Mouse (Mus musculus): Measurements from ENCODE around the gene Arl14. TPM values are rescaled to one million over a fixed set of nuclear protein-coding genes. Genes with fewer than 3 reads are reported as not detected.
A peak's percentile ranks its signal among the peaks of the same experiment; 100 is the strongest.

Gene Arl14
- polyA plus RNA-seq, 1 experiment from 2014 or later, result not detected

DNA sequence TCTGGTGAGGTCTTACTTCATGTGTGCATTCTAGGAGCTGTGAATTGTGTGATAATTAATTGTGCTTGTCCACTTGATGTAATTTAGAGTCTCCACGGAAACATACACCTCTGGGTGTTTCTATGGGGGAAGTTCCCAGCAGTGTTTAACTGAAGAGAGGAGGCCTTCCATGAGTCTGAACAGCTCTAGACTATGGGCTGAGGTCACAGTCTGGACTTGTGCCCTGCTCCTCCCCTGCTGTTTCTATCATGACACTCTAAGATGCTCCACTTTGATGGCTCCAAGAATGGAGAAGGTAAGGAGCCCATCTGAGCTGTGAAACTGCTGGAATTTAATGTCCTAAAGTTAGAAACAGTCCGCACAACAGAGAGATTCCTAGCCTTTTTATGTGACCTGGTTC lies 24.1 kb upstream of the Arl14 start:
- no peak overlapping the region for H3K4me3 ChIP-seq
- 81% methylated on average over 2 of the region's 2 CpGs for WGBS
- no peak for DNase-seq (ENCODE audit: low spot score)

DNA sequence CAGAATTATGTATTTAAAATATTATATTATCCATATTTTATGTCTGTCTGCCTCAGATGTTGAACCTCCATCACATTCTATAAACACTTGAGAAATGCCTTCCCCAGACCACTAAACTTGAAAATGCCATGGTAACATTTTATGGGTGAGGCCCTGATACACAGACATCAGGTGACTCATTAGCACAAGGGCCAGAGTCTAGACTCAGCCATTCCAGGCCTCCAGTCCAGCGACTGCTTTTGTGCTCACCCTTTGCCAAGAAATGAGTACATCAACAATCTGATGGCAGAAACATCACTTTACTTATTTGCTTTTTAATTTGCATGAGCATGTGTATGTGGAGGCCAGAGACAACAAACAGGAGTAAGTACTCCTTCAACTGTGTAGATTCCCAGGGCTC lies 22.0 kb upstream of the Arl14 start:
- DNase-seq (ENCODE audit: low spot score), result no peak
- Histone ChIP-seq H3K4me3 (no peak overlapping the region), H3K4me1 (peaks cover 16% of the 10 kb centered on the region), H3K36me3 (no peaks in the 10 kb centered on the region), H3K27ac (peak overlapping the region; percentile 40; the same call in 1 of the 2 replicates), H3K27me3 (ENCODE audit: low read depth, poor library complexity, severe bottlenecking) (no peaks in the 10 kb centered on the region), H3K9me3 (replicated peaks) (no peaks in the 10 kb centered on the region)
- 90% methylated on average over 1 of the region's 1 CpGs for WGBS

More for the DNA sequence above, 24.1 kb upstream of the Arl14 start:
- Histone ChIP-seq H3K36me3 (no peaks in the 10 kb centered on the region), H3K27ac (no peak overlapping the region; the same call in 1 of the 2 replicates), H3K4me1 (peaks cover 31% of the 10 kb centered on the region), H3K27me3 (ENCODE audit: low read depth, poor library complexity, severe bottlenecking) (no peaks in the 10 kb centered on the region), H3K9me3 (replicated peaks) (no peaks in the 10 kb centered on the region)

DNA sequence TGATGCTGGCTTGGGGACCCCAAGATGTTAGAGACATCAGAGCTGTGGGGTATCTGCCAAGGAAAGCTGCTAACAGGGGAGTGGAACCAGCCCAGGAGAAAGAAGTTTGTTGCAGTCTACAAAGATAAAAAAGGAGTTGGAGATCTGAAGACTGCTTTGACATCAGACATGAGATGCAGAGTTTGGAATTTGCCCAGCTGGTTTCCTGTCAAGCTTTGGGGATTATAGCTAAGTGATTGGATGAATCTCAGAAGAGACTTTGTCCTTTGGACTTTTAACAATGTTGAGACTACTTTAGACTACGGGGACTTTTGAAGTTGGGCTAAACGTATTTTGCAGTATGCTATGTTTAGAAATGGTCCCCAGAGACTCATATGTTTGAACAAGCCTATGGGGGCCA lies 21.0 kb upstream of the Arl14 start:
- DNase-seq (ENCODE audit: low spot score), result no peak
- Histone ChIP-seq H3K36me3 (no peaks in the 10 kb centered on the region), H3K4me3 (no peak overlapping the region), H3K9me3 (replicated peaks) (no peaks in the 10 kb centered on the region), H3K27ac (no peak overlapping the region), H3K4me1 (peaks cover 8% of the 10 kb centered on the region; the same call in 1 of the 2 replicates), H3K27me3 (ENCODE audit: low read depth, poor library complexity, severe bottlenecking) (no peaks in the 10 kb centered on the region)
- 87% methylated on average over 2 of the region's 2 CpGs for WGBS

DNA sequence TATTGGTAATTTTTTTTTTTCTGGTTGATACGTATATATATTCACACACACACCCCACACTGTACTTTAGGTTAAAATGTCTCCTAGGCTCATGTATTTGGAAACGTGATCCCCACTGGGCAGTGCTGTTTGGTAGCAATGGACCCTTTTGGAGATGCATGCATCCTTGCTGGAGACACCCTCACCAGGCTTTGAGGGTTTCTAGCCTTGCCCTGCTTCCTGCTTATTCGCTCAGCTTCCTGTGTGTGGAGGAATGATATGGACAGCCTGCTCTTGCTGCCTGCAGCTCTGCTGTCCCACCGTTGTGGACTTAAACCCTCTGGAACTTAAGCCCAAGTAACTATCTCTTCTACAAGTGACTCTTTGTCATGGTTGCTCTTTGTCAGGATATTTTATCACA lies 19.3 kb upstream of the Arl14 start:
- H3K4me1 ChIP-seq, result peaks cover 7% of the 10 kb centered on the region; the same call in 1 of the 2 replicates
- no peak overlapping the region for H3K4me3 ChIP-seq
- no peaks in the 10 kb centered on the region for H3K9me3 ChIP-seq (replicated peaks)
- H3K27me3 ChIP-seq (ENCODE audit: low read depth, poor library complexity, severe bottlenecking), result no peaks in the 10 kb centered on the region
- H3K36me3 ChIP-seq, result no peaks in the 10 kb centered on the region
- no peak overlapping the region for H3K27ac ChIP-seq
- DNase-seq (ENCODE audit: low spot score), result no peak
- WGBS, result 79% methylated on average over 4 of the region's 4 CpGs

DNA sequence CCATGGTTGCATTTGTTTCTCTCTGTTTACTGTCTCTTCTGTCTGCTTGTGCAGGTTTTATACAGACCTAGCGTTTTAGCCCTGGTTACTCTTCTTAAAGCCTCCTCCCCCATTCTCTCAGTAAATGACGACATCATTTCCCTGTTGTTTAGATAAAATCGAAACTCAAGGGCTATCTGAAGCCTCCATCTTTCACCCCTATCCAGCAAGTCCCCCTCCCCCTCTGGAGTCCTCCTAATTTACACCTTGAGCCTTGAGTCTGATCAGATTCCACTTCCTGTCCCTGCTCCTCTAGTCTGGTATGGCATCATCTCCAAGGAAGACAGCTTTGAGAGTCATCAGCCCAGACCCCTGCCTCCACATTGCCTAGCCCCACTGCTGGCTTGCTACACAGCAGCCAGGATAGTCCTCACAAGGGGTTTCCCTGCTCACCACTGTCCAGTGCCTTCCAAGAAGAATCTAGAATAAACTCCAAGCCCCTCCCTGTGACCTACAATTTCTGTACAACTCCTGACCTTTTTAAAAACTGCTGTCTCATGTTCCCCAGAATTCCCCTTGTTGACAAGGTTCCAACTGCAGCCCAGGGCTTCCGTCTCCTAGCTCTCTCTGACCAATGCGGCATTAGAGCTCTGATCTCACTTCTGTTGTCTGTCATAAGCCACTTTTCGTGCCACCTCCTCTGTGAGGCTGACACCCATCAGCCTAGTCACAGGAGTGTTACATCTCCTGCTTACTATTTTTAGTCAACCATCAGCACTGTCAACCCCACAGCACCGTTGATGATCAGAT lies 16.8 kb upstream of the Arl14 start:
- Histone ChIP-seq H3K4me1 (no peaks in the 10 kb centered on the region), H3K9me3 (replicated peaks) (no peaks in the 10 kb centered on the region), H3K27ac (no peak overlapping the region), H3K27me3 (ENCODE audit: low read depth, poor library complexity, severe bottlenecking) (no peaks in the 10 kb centered on the region), H3K36me3 (no peaks in the 10 kb centered on the region), H3K4me3 (no peak overlapping the region)
- 69% methylated on average over 7 of the region's 7 CpGs for WGBS
- no peak for DNase-seq (ENCODE audit: low spot score)

DNA sequence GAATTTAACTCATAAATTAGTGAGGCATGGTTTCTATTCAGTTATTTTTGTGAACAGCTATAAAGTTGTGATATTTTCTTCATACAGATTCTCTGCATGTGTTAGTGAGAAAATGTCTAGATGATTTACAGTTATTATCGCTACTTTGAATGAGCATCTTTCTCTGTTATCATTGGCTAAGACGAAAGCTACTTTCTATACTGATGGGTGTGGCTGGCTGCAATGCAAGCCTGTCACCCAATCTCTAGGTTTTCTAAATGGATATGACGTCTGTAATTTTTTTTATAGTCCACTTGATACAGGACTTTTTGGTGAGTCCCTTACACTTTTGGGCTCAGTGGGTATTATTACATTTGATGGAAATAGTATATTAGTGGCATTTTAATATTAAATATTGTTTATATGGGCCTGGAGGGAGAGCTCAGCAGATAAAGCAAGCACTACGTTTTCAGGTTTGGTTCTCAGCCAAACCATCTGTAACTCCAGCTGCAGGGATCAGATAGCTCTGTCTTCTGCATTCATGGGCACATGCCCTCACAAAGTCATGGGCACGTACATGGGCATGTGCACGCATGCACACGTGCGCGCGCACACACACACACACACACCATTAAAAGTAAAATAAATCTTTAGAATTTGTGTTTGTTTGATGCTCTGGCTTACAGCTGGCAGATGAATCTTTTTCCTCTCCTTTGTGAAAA lies 15.9 kb upstream of the Arl14 start:
- no peaks in the 10 kb centered on the region for H3K36me3 ChIP-seq
- no peaks in the 10 kb centered on the region for H3K4me1 ChIP-seq
- H3K27ac ChIP-seq, result no peak overlapping the region
- H3K9me3 ChIP-seq (replicated peaks), result no peaks in the 10 kb centered on the region
- no peak overlapping the region for H3K4me3 ChIP-seq
- no peaks in the 10 kb centered on the region for H3K27me3 ChIP-seq (ENCODE audit: low read depth, poor library complexity, severe bottlenecking)
- whole genome bisulfite sequencing, result 94% methylated on average over 10 of the region's 10 CpGs
- DNase-seq (ENCODE audit: low spot score), result no peak

DNA sequence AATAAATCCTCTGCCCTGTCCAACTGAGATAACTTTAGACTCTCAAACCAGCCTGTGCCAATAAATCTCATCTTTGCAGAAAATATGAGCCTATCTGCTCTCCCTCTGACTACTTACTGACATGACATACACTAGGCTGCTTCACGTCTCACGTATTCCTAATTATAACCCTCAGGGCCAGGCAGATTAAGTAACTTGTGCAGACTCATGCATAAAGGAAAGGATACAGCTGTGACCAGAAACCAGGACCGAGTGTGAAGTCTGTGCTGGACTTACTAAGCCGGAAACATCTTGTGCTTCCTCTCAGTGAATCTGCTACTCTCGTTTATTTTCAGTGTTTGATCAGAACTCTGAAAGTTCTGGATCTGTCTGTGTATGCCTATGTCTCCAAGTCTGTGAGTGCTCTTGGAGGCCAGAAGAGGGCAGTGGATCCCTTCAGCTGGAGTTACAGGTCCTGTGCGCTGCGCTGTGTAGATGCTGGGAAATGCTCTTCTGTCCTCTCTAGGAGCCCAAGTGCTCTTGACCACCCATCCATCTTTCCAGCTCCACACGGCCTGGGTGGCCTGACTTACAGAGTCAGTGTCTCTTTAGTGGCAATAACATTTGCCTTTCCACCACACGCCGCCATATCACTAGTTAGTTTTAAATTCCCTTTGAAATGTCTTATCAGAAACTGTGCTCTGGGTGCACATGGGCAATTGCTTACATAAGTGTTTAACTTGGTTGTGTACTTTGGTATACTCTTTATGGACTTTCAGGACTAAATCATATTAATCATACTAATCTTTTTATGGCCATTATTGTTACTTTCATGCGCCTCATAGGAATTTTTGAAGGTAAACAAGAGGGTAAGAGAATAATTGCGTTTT lies 13.5 kb upstream of the Arl14 start:
- no peaks in the 10 kb centered on the region for H3K36me3 ChIP-seq
- peak; percentile 43 for DNase-seq (ENCODE audit: low spot score)
- H3K27me3 ChIP-seq (ENCODE audit: low read depth, poor library complexity, severe bottlenecking), result no peaks in the 10 kb centered on the region
- no peak overlapping the region for H3K4me3 ChIP-seq
- no peaks in the 10 kb centered on the region for H3K9me3 ChIP-seq (replicated peaks)
- WGBS, result 73% methylated on average over 12 of the region's 12 CpGs
- H3K4me1 ChIP-seq, result no peaks in the 10 kb centered on the region
- H3K27ac ChIP-seq, result no peak overlapping the region

DNA sequence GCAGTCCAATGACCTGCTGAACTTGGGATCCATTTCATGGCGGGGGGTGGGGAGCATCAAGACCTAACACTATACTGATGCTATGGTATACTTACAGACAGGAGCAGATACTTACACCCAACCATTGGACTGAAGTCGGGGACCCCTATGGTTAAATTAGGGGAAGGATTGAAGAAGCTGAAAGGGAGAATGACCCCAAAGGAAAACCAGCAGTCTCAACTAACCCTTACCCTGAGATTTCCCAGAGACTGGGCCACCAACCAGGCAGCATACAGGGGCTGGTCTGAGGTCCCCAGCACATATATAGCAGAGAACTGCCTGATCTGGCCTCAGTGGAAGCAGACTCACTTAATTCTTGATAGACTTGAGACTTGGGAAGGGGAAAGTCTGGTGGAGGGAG lies 10.0 kb upstream of the Arl14 start:
- H3K27me3 ChIP-seq (ENCODE audit: low read depth, poor library complexity, severe bottlenecking), result no peaks in the 10 kb centered on the region
- no peak for DNase-seq (ENCODE audit: low spot score)
- no peak overlapping the region for H3K4me3 ChIP-seq
- 89% methylated on average over 2 of the region's 2 CpGs for WGBS
- H3K4me1 ChIP-seq, result no peaks in the 10 kb centered on the region
- H3K9me3 ChIP-seq (replicated peaks), result no peaks in the 10 kb centered on the region
- H3K27ac ChIP-seq, result no peak overlapping the region
- H3K36me3 ChIP-seq, result no peaks in the 10 kb centered on the region

DNA sequence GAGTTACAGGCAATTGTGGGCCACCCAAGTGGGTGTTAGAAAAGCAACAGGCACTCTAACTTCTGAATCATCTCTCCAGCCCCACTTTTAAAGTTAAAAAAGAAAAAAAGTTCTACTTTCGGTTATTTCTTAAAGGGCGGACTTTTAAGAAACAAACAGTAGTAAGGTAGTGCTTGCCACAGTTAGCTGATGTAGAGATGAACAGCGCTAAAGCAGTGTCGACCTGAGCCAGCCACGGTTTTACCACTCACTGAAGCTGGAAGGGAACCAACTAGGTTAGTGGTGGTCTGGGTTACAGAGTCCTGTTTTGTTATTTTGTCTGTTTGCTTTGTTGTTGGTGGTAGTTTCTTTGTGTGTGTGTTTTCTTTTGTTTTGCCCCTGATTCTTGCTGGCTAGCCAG lies 8.8 kb upstream of the Arl14 start:
- H3K27me3 ChIP-seq (ENCODE audit: low read depth, poor library complexity, severe bottlenecking), result no peaks in the 10 kb centered on the region
- H3K36me3 ChIP-seq, result no peaks in the 10 kb centered on the region
- H3K4me3 ChIP-seq, result no peak overlapping the region
- no peak for DNase-seq (ENCODE audit: low spot score)
- no peaks in the 10 kb centered on the region for H3K4me1 ChIP-seq
- no peaks in the 10 kb centered on the region for H3K9me3 ChIP-seq (replicated peaks)
- 84% methylated on average over 5 of the region's 5 CpGs for whole genome bisulfite sequencing
- no peak overlapping the region for H3K27ac ChIP-seq

DNA sequence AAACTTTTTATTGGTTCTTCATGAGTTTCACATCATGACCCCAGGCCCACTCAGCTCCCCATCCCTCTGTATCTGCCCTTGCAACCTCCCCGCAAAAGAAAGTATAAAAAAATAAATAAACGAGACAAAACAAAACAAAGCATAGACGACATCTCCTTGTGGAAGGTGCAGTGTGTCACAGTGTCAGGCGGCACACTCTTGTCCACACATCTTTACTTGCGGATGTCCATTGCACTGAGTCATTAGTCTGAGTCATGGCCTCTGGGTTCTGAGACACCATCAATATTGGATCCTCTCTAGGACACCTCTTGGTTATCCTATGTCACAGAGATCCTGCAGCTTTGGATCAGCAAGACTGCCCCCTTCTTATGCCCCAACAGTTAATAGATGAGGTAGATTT lies 7.7 kb upstream of the Arl14 start:
- Histone ChIP-seq H3K27ac (no peak overlapping the region), H3K4me1 (no peaks in the 10 kb centered on the region), H3K4me3 (no peak overlapping the region), H3K9me3 (replicated peaks) (no peaks in the 10 kb centered on the region), H3K27me3 (ENCODE audit: low read depth, poor library complexity, severe bottlenecking) (no peaks in the 10 kb centered on the region), H3K36me3 (no peaks in the 10 kb centered on the region)
- WGBS, result 89% methylated on average over 5 of the region's 5 CpGs
- DNase-seq (ENCODE audit: low spot score), result no peak

DNA sequence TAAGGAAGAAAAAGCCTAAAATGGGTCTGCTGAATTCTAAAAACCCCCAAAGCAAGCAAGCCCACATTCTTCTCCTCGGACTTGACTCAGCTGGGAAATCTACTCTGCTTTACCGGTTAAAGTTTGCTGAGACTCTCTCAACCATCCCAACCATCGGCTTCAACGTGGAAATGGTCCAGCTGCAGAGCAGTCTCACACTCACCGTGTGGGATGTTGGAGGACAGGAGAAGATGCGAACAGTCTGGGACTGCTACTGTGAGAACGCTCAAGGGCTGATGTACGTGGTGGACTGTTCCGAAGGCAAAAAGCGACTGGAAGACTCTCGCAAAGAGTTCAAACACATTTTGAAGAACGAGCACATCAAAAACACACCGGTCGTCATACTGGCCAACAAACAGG lies 282 bp downstream of the Arl14 start:
- no peaks in the 10 kb centered on the region for H3K9me3 ChIP-seq (replicated peaks)
- no peak overlapping the region for H3K4me3 ChIP-seq
- DNase-seq (ENCODE audit: low spot score), result no peak
- H3K27me3 ChIP-seq (ENCODE audit: low read depth, poor library complexity, severe bottlenecking), result no peaks in the 10 kb centered on the region
- no peaks in the 10 kb centered on the region for H3K4me1 ChIP-seq
- H3K27ac ChIP-seq, result no peak overlapping the region
- 93% methylated on average over 14 of the region's 14 CpGs for WGBS
- H3K36me3 ChIP-seq, result no peaks in the 10 kb centered on the region

DNA sequence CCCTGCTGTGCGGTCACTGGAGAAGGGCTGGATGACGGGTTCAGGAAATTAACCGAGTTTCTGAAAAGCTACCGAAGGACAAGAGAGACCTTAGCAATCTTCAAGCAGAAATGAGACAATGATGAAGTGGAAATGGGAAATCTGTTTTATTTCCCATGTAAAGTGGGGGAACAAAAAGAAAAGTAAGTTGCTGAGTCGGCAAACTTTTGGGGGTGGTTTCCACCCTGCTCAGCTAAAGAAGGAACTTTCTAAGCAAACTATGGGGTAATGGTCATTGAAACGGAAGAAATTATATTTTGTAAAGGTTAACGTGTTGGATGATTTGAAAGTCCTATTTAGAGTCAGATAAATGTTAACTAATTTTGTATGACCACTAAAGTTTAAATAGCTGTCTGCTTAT lies 768 bp downstream of the Arl14 start:
- WGBS, result 93% methylated on average over 7 of the region's 7 CpGs

DNA sequence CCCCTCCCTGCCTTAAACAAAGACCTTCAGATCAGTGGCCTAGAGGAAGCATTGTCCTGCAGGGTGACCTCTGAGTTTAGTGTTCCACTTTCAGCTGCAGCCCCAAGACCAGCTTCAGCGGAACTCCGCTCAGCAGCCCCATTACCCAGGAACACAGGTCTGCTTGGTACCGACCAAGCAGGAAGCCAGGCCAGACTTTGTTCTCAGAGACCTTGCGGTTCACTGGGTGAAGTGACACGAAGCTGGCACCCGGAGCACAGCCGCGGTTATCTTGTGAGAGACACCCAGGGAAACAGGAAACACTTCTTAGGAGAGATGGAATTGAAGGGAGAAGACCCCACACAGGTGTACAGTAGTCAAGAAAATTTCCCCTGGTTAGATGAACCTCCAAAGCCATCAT lies 1.4 kb downstream of the Arl14 start:
- no peaks in the 10 kb centered on the region for H3K36me3 ChIP-seq
- H3K9me3 ChIP-seq (replicated peaks), result no peaks in the 10 kb centered on the region
- DNase-seq (ENCODE audit: low spot score), result no peak
- H3K4me3 ChIP-seq, result no peak overlapping the region
- H3K4me1 ChIP-seq, result no peaks in the 10 kb centered on the region
- 86% methylated on average over 8 of the region's 8 CpGs for WGBS
- no peaks in the 10 kb centered on the region for H3K27me3 ChIP-seq (ENCODE audit: low read depth, poor library complexity, severe bottlenecking)
- no peak overlapping the region for H3K27ac ChIP-seq

More for the DNA sequence above, 768 bp downstream of the Arl14 start:
- Histone ChIP-seq H3K4me3 (no peak overlapping the region), H3K36me3 (no peaks in the 10 kb centered on the region), H3K4me1 (no peaks in the 10 kb centered on the region), H3K27me3 (ENCODE audit: low read depth, poor library complexity, severe bottlenecking) (no peaks in the 10 kb centered on the region), H3K9me3 (replicated peaks) (no peaks in the 10 kb centered on the region), H3K27ac (no peak overlapping the region)
- DNase-seq (ENCODE audit: low spot score), result no peak

Measured in limb, embryonic 10.5 days (tissue).